Mouse (Mus musculus) ZHBTc4 (cell line): ENCODE results near the gene Gstm1.
"Not testable (repeated sequence)": the region's sequence is repeated elsewhere in the genome, so short reads cannot be mapped to it uniquely, and the experiment has no call there.

Experiments used
- DNase-seq: peaks from one replicate; pipeline ENCODE4 v3.0.0-alpha.2; 2011; ENCODE audit warnings: low read depth, low spot score

Gene Gstm1

GRCm38 (mm10) chr3:108017473-108018189, at the start of gene Gstm1:
Gene Gstm1 (minus strand): TSS chr3:108017973.
- peak; percentile 99 for DNase-seq

DNA sequence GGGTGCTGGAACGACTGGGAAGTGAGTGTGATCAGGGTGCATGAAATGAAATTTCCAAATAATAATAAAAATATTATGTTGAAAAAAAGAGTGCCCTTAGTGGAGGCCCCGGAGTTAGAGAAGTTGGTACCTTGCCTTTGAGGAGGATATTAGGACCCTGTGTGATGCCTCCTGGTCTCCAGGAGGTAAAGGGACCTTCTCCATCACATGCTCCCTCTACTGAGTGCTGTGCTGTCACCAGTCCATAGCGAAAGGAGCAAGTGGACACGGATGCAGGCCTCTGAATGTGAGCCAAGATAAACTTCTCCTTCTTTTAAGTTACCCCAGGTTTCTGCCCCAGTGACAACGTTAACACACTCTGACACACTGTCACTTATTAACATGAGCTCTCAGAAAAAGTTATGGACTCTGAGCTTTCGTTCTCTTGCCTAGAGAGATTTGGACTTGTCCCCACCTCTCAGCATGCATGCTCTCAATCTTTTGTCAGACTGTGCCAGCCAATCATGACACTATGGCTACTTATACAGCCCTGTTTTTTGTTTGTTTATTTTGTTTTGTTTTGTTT, 49.7 kb upstream of the Gstm1 start:
- DNase-seq: no peak

DNA sequence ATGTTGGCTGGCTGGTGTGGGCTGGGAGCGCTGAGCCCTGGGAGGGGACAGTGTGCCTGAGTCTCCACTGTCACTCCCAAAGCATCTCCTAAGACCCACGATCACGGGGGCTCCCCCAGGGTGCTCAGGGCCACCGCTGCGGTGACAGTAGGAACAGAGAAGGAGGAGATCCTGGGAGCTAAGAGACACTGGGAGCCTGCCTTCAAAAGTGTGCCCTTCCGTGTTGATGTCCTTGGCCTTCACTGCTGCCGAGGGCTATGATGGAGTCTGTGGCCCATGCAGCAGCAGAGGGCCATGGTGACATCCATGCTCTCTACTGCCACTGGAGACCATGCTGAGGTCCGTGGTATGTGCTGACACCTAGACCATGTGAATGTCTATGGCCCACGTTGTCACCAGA, 47.8 kb upstream of the Gstm1 start:
- no peak for DNase-seq

DNA sequence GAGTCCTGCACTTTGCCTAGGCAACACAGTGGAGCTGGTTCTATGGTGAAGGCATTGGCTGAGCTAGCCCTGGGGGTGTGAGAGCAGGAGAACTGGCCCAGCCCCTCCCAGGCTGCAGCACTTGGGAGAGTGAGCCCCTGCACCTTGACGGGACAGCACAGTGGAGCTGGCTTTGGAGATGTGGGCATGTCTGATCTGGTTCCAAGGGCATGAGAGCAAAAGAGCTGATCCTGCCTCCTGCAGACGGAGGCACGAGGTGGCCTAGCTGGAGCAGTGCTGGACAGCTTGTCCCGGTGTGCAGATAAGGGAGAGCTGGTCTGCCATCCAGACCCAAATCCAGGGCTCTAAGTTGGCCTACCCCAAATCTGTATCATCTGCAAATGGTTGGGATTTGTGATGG, 46.9 kb upstream of the Gstm1 start:
- no peak for DNase-seq

GRCm38 (mm10) chr3:108062648-108063047, 44.9 kb upstream of the Gstm1 start:
- no peak for DNase-seq

GRCm38 (mm10) chr3:108061420-108061819, 43.6 kb upstream of the Gstm1 start:
- peak; percentile 82 for DNase-seq

- DNase-seq: no peak
These were observed 32.7 kb upstream of the Gstm1 start for GRCm38 (mm10) chr3:108050493-108050892.

- DNase-seq: no peak
These were observed 30.5 kb upstream of the Gstm1 start for GRCm38 (mm10) chr3:108048306-108048705.

DNA sequence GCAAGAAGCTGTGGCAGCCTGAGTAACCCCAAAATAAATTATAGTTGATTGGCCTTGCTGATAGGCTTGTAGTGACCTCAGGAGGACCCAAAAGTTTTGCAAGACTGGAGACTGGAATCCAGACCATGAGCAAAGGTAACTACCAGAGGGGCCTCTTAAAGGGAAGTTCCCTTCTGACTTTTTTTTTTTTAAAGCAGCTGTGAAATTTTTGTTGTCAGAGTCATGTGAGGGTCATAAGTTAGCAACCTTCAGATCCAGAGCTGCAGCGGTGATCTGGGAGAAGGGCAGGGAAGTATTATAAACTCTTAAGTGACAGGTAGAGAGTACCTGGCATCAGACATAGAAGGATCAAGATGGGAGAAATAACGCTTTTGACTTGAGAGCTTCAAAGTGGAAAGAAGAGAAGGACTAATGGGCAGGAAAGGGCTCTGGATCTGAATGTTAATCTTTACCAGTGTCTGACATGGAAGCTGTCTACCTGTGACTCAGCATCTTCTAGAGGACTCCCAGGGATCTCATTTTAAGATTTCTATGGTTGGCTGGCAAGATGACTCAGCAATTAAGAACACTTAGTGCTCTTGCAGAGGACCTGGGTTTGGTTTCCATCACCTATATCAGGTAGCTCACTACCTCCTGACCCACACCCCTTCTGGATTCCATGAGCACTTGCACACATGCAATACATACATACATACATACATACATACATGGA, 29.3 kb upstream of the Gstm1 start:
- no peak for DNase-seq

DNA sequence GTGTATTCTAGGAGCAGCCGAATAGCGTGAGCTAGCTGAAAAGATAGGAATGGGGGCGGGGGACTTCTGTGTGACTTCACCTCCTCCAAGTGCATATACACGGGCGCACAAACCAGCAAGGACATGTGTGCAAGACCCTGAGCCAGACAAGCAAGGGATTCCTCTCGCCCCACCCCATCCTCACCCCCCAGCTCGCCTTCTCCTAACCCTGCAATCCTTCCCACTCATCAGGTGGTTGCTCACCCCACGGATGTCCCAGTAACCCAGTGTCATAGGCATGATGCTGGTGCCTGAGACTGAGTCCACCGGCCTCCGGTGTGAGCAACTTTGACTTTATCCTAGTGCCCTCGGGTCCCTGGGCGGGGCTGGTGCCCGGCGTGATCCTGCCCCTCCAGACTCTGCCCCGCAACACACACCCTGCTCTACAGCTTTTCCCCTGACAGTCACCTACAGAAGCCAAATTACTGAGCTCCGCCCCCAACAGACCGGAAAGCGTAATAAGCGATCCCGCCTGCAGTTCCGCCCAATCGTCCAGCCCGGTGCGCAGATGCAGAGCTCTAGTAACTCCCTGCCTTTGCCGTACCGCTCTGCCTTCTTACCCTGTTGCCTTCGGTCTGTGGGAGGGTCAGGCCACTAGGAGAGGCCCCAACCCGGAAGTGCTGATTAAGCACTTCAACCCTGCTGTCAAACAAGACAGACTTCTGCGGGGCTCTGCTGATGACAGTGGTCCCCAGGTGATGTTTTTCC, 26.8 kb upstream of the Gstm1 start, which contains the start of gene Gstm4:
TSS of gene Gstm4 (minus strand) at position 501 of the 747 bp plus-strand sequence.
- DNase-seq: peak; percentile 90

DNA sequence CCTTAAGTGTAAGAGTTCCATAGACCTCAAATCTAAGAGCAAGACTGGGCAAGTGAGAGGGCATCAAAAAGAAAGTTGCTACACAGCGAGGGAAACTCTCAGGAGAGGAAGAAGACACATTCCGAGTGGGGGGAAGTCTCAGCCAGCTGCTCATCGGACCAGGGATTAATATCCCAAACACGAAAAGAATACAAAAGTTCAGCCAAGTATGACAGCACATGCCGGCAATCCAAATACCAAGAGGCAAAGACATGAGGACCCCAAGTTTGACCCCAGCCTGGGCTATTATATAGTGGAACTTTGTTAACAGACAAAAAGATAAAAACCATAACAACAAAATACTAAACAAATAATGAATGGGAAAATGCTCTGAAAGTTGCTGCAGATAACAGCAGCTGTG, 15.4 kb upstream of the Gstm1 start:
- no peak for DNase-seq

- no peak for DNase-seq
These were observed 14.3 kb upstream of the Gstm1 start for GRCm38 (mm10) chr3:108032113-108032512.

DNA sequence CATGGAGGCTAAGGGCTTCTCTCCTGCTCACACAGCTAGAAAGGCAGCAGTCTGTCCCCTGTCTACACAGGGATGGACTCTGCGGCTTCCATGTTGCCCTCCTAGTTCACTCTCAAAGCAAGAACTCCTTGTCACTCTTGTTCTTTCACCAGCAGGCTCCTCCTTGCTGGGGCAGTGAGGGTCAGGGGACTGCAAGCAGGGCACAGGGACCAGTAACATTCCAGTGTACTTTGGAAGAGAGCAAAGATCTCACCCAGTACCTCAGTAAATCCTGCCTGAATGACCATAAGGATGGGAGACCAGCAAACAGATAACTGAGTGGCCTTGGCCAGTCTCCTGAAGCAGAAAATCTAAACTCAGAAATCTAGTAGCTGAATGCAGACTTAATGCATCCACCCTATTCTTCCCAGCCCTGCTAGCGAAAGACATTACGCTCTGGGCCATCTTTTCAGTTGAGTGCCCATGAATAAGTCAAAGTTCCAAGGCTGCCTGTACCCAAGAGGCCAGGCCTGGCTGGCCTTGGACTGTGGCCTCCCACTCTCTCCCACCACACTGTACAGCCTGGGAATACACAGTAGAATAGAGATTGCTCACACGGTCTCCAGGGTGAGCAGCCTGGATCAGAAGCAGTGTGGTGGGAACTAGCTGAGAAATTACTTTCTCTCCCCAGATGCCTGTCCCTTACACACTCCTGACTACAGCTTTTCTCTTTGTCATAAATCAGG, 11.0 kb upstream of the Gstm1 start:
- DNase-seq: no peak

- DNase-seq: no peak
These were observed 8.8 kb upstream of the Gstm1 start for GRCm38 (mm10) chr3:108026597-108026996.

DNA sequence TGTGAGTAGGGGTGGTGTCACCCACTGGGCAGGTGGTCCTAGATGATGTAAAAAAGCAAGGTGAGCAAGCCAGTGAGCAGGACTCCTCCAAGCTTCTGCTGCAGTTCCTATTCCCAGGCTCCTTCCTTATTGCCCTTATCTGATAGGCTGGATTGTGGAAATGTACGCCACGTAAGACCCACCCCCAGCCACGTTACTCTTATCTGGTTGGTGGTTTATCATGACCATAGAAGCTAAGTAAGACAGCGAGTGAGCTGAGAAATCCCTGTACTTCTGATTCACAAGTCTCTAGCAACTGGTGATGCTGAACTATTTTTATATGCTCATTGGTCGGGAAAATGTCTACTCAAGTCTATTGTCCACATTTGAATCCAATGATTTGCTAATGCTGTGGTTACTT, 8.3 kb upstream of the Gstm1 start:
- no peak for DNase-seq

DNA sequence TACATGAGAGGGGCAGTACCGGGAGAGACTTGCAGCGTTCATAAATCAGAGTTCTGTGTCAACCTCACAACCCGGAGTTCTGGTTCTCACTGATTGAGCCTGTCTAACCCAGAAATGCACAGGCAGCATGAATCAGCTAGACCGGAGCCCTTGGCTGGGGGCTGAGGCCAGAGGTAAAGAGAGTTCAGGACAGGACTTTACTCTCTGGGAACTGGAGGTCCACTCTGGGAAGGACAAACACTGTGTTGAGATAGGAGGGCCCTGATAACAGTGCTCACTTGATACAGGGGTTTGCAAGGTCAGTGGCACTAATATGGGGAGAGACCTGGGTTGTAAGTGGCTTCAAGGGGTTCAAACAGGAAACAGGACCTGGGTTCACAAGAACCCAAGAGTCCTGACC, 7.5 kb upstream of the Gstm1 start:
- DNase-seq: no peak

DNA sequence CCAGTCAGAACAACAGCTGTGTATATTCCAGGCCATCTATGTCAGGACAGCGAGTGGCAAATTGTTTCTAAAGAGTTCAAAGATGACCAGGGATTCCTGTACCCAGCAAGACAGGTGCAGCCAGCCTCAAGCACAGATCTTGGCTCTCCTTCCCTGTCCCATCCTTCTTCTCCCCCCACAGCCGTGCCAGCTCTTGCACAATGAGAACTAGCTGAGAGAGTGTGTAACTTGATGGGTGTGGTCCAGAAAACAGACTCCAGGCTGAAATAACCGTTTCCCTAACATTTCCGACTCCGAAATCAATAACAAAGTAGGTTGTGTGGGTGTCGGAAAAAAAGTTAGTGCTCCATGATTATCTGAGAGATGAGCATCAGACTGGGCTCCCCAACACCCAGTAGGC, 4.9 kb upstream of the Gstm1 start:
- DNase-seq: no peak

- not testable (repeated sequence) for DNase-seq
These were observed 2.7 kb upstream of the Gstm1 start for GRCm38 (mm10) chr3:108020351-108021022.

DNA sequence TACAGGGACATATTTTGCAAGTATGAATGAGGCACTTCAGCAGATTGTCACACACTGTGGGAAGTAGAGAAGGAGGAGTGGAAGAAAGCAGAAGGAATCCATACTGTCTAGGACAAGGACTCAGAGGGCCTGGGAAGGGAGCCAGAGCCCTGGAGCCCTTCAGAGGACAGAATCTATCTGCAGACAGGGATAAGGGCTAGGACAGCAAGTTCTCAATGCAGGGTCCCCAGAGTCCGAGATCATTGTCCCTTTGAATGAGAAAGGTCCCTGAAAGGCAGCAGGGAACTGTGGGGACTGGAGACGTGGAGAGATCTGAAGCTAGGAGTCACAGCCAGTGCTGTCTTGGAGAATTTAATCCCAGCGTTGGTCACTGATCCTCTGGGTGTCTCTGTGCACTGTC, 1.5 kb upstream of the Gstm1 start:
- DNase-seq: not testable (repeated sequence)

GRCm38 (mm10) chr3:108018190-108018820, 532 bp upstream of the Gstm1 start:
- DNase-seq: no peak
